Mouse (Mus musculus) brain, embryonic 14.5 days (tissue): ENCODE data around the gene Cdca4.

Experiments used
- CTCF ChIP-seq: fragments of 200-500 bp; IDR thresholded peaks from 2 replicates; pipeline ENCODE4 v1.5.1; 2012; ENCODE audit warnings: inconsistent platforms, mild to moderate bottlenecking, moderate library complexity, borderline replicate concordance; ENCODE audit not compliant: insufficient read depth, insufficient read length; ENCODE audit errors: extremely low read depth
- POLR2A ChIP-seq: fragments of 200-500 bp; IDR thresholded peaks from 2 replicates; pipeline ENCODE4 v1.6.1; 2012; ENCODE audit warnings: mild to moderate bottlenecking, inconsistent platforms, borderline replicate concordance; ENCODE audit not compliant: poor library complexity, insufficient read depth, insufficient read length, severe bottlenecking; ENCODE audit errors: extremely low read depth

- no peak for TF ChIP-seq POLR2A
- no peak for TF ChIP-seq CTCF
These were observed 33.6 kb downstream of the Cdca4 start for GRCm38 (mm10) chr12:112795466-112796104.
